Mouse (Mus musculus) spleen, adult 2 months (tissue): ENCODE results near the gene Rin3. TPM values are rescaled to one million over a fixed set of nuclear protein-coding genes. Genes with fewer than 3 reads are reported as not detected.

Source experiments
- DNase-seq, 2 experiments: peaks; one replicate each; pipeline versions ENCODE4 v3.0.0 to v3.0.0-alpha.2; 2012 to 2021; ENCODE audit warnings: low spot score in 2 of 2, low read depth in 1 of 2
- H3K27ac ChIP-seq: fragments of 200-500 bp; 2 replicates; pipeline ENCODE4 v1.5.1; 2012; ENCODE audit warnings: low read length, inconsistent platforms; ENCODE audit not compliant: insufficient read depth
- H3K27me3 ChIP-seq: fragments of 200-500 bp; 2 replicates; pipeline ENCODE4 v1.6.1; 2012; ENCODE audit warnings: mild to moderate bottlenecking, moderate library complexity, low read length, inconsistent platforms; ENCODE audit not compliant: control insufficient read depth, insufficient read depth
- H3K36me3 ChIP-seq: fragments of 200-500 bp; 2 replicates; pipeline ENCODE4 v1.6.1; 2012; ENCODE audit warnings: mild to moderate bottlenecking, low read length, inconsistent platforms; ENCODE audit not compliant: control insufficient read depth, insufficient read depth
- H3K4me1 ChIP-seq: fragments of 200-500 bp; 2 replicates; pipeline ENCODE4 v1.6.1; 2011; ENCODE audit warnings: inconsistent platforms; ENCODE audit not compliant: control insufficient read depth, insufficient read depth, insufficient read length
- H3K4me3 ChIP-seq: fragments of 200-500 bp; 2 replicates; pipeline ENCODE4 v1.5.1; 2011; ENCODE audit warnings: mild to moderate bottlenecking, inconsistent platforms; ENCODE audit not compliant: insufficient read depth, insufficient read length; ENCODE audit errors: extremely low read depth
- CTCF ChIP-seq: fragments of 200-500 bp; IDR thresholded peaks from 2 replicates; pipeline ENCODE4 v1.5.1; 2011; ENCODE audit warnings: mild to moderate bottlenecking, inconsistent platforms; ENCODE audit not compliant: insufficient read depth, insufficient read length, insufficient replicate concordance; ENCODE audit errors: extremely low read depth
- POLR2A ChIP-seq: fragments of 200-500 bp; IDR thresholded peaks from 2 replicates; pipeline ENCODE4 v1.6.1; 2011; ENCODE audit warnings: low read depth, low read length, inconsistent platforms
- WGBS: fragments of 180-500 bp; shearing (Covaris S2); methylation state at CpG from one replicate; pipeline ENCODE4 v1.1.7; 2018; 5-methylcytosine and 5-hydroxymethylcytosine counted together
- polyA plus RNA-seq: library from polyadenylated mRNA; depleted of rRNA; stranded (reverse); fragments of >200 nt; gene quantifications from 2 replicates; pipeline ENCODE4 v1.2.3, GENCODE M21; 2012

Rin3 gene
- polyA plus RNA-seq, 1 experiment = 63.4 TPM

DNA sequence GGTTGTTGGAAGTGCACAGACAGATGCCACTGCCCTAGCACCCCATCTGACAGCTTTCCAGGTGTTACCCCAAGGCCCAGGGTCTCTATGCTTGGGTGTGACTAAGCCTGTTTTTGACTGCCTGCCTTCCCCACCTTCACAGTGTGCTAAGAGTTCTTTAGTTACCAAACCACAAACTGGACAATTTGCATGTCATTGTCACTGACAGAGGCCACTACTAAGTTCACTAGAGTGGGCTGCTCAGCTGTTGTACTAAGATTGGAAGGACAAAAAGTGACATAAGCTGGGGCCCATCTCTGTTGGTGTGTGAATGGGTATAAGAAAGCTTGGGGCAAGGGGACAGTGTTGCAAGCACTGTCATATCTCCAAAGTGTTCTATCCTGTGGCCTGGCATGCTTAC, 72.9 kb downstream of the Rin3 start:
- Histone ChIP-seq H3K4me3 (peak overlapping the region; percentile 60), H3K36me3 (peaks cover 18% of the 10 kb centered on the region), H3K4me1 (peaks cover 47% of the 10 kb centered on the region; the same call in 1 of the 2 replicates), H3K27me3 (no peaks in the 10 kb centered on the region), H3K27ac (peak overlapping the region; percentile 88)
- no peak for TF ChIP-seq POLR2A
- no peak for TF ChIP-seq CTCF
- DNase-seq = no peak

DNA sequence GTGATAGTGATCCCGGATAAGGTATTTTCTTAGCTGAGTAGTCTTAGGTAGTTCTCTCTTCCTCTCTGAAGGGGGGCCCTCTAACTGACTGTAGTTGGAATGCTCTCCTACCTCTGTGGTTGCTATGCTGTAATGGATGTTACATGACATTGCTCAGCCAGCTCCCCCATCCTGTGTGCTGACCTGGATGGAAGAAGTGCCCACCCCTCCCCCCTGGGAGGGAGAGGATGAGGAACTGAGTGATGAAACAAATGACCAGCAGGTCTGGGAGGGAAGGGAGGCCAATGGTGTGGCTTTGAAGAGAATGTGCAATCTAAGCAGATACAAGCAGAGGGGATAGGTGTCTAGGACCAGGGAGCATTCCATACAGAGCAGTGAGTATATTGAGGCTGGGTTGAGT, 73.9 kb downstream of the Rin3 start:
- TF ChIP-seq CTCF (no peak), POLR2A (no peak)
- no peak for DNase-seq
- H3K27me3 ChIP-seq = no peaks in the 10 kb centered on the region
- WGBS = 47% methylated on average over 1 of the region's 1 CpGs
- H3K4me3 ChIP-seq = peak overlapping the region; percentile 6; the same call in 1 of the 2 replicates
- no peak overlapping the region for H3K27ac ChIP-seq
- H3K36me3 ChIP-seq = peaks cover 24% of the 10 kb centered on the region
- H3K4me1 ChIP-seq = peaks cover 40% of the 10 kb centered on the region; the same call in 1 of the 2 replicates

DNA sequence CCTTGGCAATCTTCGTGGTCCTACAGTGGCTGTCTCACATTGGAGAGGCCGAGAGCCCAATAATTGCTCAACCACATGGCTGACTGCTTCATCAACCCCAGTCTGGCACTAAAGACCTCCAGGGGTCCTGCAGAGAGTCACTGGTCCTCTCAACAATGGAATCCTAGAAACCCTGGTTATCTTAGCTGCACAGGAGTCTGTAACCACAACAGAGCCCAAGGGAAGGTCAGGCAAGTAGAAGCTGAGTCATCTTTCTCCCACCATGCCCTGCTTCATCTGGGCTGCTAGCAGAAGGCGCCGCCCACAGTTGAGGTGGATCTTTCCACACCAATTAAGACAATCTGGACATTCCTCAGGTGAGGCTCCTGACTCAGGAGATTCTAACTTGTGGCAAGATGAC, 76.5 kb downstream of the Rin3 start:
- DNase-seq = no peak
- H3K27me3 ChIP-seq = no peaks in the 10 kb centered on the region
- H3K27ac ChIP-seq = no peak overlapping the region
- H3K36me3 ChIP-seq = peaks cover 34% of the 10 kb centered on the region
- no peak overlapping the region for H3K4me3 ChIP-seq
- peaks cover 15% of the 10 kb centered on the region; the same call in 1 of the 2 replicates for H3K4me1 ChIP-seq
- 83% methylated on average over 4 of the region's 4 CpGs for WGBS
- TF ChIP-seq CTCF (no peak), POLR2A (no peak)

DNA sequence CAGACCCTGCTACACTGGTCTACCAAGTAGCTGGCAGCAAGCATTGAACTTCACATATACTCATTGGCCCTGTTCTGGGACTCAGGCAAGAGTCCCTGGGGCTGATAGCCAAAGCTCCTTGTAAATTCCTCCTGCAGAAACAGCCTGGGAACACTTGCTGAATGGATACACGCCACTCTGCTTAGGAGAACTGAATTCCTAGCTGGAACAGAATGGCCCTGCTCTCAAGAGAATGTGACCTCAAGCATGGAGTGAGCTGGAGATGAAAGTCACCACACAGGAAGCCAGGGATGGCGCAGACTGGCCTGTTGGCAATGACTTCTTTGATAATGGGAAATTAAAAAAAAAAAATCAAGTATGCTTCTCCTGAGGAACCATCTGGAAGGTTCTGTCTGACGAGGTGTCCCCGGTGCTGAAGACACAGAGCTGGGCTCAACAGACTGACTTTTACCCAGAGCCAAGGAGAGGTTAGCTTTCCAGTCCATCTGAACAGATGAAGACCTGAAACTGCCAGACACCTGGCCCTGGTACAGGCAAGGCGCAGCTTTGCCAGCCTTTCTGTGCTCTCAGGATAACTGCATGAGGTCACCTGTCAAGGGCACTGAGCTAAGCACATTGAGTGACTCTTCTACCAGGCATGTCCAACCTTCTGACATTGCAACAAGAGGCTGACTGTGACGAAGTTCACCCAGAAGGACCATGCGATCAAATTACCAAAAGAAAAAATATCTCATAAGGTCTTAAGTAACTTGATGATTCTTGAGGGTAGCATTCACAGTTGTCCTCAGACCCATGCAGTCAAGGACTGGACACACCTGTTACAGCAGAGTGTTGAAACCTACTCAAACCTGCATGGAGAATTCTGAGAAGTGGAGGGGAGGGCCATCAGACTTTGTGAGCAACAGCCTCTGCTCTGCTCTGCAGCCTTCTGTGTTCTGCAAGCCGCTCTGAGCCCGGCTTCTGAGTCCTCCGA, 78.6 kb downstream of the Rin3 start:
- no peak overlapping the region for H3K4me3 ChIP-seq
- TF ChIP-seq CTCF (no peak), POLR2A (no peak)
- H3K36me3 ChIP-seq = peaks cover 34% of the 10 kb centered on the region
- no peaks in the 10 kb centered on the region for H3K27me3 ChIP-seq
- 86% methylated on average over 10 of the region's 10 CpGs for WGBS
- DNase-seq = no peak
- H3K4me1 ChIP-seq = peaks cover 30% of the 10 kb centered on the region
- H3K27ac ChIP-seq = no peak overlapping the region

DNA sequence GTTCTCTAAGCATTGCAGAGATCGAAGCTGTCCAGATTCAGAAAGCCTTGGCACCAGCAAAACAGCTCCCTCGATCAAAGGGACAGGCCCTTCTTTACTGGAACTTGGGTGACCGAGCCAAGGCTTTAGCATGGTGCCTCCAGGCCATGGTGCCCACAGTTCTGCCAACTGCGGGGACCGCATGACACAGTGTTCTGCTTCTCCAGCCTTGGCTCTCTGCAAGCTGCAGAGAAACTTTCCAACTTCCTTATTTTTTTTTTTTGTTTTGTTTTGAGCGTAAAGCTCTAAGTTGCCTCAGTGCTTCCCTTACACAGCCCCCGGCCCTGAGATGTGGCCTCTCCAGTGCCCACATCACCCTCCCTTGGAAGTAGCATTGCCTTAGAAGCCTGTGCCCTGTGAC, 82.2 kb downstream of the Rin3 start:
- peak; percentile 17 to 50 for DNase-seq
- no peak overlapping the region for H3K4me3 ChIP-seq

DNA sequence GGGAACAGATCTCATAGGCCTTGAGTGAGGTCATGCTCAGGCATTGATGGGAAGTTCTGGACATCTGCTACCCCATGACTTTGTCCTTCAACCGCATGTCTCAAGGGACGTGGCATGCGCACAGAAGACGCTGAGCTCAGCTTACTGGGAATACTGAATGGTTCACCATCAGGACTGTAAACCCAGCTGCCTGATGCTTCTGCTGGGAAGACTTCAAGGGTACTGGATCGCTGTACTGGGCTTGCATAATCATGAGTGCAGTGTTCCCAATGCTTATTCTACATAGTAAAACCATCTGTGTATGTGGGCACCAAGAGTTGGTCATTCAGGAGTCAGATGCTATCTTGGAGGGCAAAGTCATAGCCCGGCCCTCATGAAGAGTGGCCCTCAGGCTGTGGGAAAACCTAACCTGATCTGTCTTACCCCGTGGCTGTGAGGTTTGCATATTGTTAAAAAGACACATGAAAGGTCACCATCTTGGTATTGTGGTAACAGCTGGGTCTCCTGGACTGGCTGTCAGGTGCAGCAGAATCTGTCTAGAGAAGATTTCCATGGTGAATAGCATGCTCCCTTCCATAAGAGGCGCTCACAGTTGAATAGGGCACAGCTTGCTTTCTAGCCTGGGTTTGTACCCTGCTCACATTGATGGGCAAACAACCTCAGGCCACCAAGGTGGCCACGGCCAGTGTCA, 83.4 kb downstream of the Rin3 start:
- H3K4me3 ChIP-seq = no peak overlapping the region
- peak overlapping the region; percentile 90 for H3K27ac ChIP-seq
- H3K27me3 ChIP-seq = no peaks in the 10 kb centered on the region
- TF ChIP-seq POLR2A (no peak), CTCF (no peak)
- H3K4me1 ChIP-seq = peaks cover 39% of the 10 kb centered on the region
- 85% methylated on average over 9 of the region's 9 CpGs for WGBS
- no peak for DNase-seq
- H3K36me3 ChIP-seq = peaks cover 28% of the 10 kb centered on the region

More for the DNA sequence above, 82.2 kb downstream of the Rin3 start:
- WGBS = 30% methylated on average over 7 of the region's 7 CpGs
- Histone ChIP-seq H3K27ac (peak overlapping the region; percentile 64), H3K27me3 (no peaks in the 10 kb centered on the region), H3K36me3 (peaks cover 37% of the 10 kb centered on the region), H3K4me1 (peaks cover 35% of the 10 kb centered on the region)
- TF ChIP-seq CTCF = no peak
- TF ChIP-seq POLR2A = no peak
